Mouse (Mus musculus) MEL (cell line): ENCODE data around the gene Gm49416. TPM values are rescaled to one million over a fixed set of nuclear protein-coding genes. Genes with fewer than 3 reads are reported as not detected.

Experiments
- DNase-seq: peaks from one replicate; pipeline ENCODE4 v3.0.0; 2011; ENCODE audit warnings: low read depth, low spot score
- H3K27ac ChIP-seq: 2 replicates; pipeline ENCODE4 v1.5.1; 2012; ENCODE audit warnings: low read depth, mild to moderate bottlenecking, control low read depth, low read length, moderate library complexity; ENCODE audit not compliant: control insufficient read depth
- H3K27me3 ChIP-seq, 2 experiments: fragments of 150-350 bp in 1 of 2; sonication (generic) in 1 of 2; 2 replicates each; pipeline ENCODE4 v1.6.1; 2012; ENCODE audit warnings: low read length in 2 of 2, mild to moderate bottlenecking in 2 of 2, improper control_type of control experiment in 1 of 2, moderate library complexity in 1 of 2; ENCODE audit not compliant: insufficient read depth in 2 of 2, control insufficient read depth in 1 of 2
- H3K36me3 ChIP-seq, 2 experiments: 2 replicates each; pipeline ENCODE4 v1.6.1; 2012 to 2014; ENCODE audit warnings: low read length in 2 of 2, improper control_type of control experiment in 1 of 2, inconsistent platforms in 1 of 2, mild to moderate bottlenecking in 1 of 2; ENCODE audit not compliant: insufficient read depth in 2 of 2, control insufficient read depth in 1 of 2
- H3K4me1 ChIP-seq, 2 experiments: fragments of 150-350 bp in 1 of 2; sonication (generic) in 1 of 2; 2 replicates each; pipeline ENCODE4 v1.6.1; 2012; ENCODE audit warnings: low read length in 2 of 2, improper control_type of control experiment in 1 of 2, mild to moderate bottlenecking in 1 of 2; ENCODE audit not compliant: insufficient read depth in 2 of 2, control insufficient read depth in 1 of 2
- H3K4me3 ChIP-seq, 2 experiments: fragments of 150-350 bp in 1 of 2; sonication (generic) in 1 of 2; 2 replicates each; pipeline ENCODE4 v1.5.1; 2012; ENCODE audit warnings: low read depth in 2 of 2, low read length in 2 of 2, mild to moderate bottlenecking in 2 of 2, moderate library complexity in 2 of 2, control low read depth in 1 of 2, improper control_type of control experiment in 1 of 2; ENCODE audit not compliant: control insufficient read depth in 1 of 2, insufficient read depth in 1 of 2
- H3K79me2 ChIP-seq: 2 replicates; pipeline ENCODE4 v1.6.1; 2012; ENCODE audit warnings: mild to moderate bottlenecking, low read length, moderate library complexity; ENCODE audit not compliant: control insufficient read depth, poor library complexity, insufficient read depth
- H3K9ac ChIP-seq: 2 replicates; pipeline ENCODE4 v1.6.1; 2012; ENCODE audit warnings: low read depth, mild to moderate bottlenecking, control low read depth, low read length, moderate library complexity; ENCODE audit not compliant: control insufficient read depth, poor library complexity, severe bottlenecking
- H3K9me3 ChIP-seq: fragments of 150-350 bp; sonication (generic); replicated peaks from 2 replicates; pipeline ENCODE4 v1.6.1; 2012; ENCODE audit warnings: mild to moderate bottlenecking, low read length, improper control_type of control experiment, moderate library complexity; ENCODE audit not compliant: insufficient read depth
- BHLHE40 ChIP-seq: IDR thresholded peaks from 2 replicates; pipeline ENCODE4 v1.6.1; 2012; ENCODE audit warnings: low read depth, mild to moderate bottlenecking, inconsistent platforms, low read length, improper control_type of control experiment, borderline replicate concordance
- CHD1 ChIP-seq: IDR thresholded peaks from 2 replicates; pipeline ENCODE4 v1.6.1; 2012; ENCODE audit warnings: low read depth, mild to moderate bottlenecking, inconsistent platforms, low read length, improper control_type of control experiment
- CHD2 ChIP-seq: IDR thresholded peaks from 2 replicates; pipeline ENCODE4 v1.6.1; 2011; ENCODE audit warnings: low read length, improper control_type of control experiment
- E2F4 ChIP-seq: IDR thresholded peaks from 2 replicates; pipeline ENCODE4 v1.6.1; 2011; ENCODE audit warnings: low read depth, low read length, improper control_type of control experiment, borderline replicate concordance
- ELF1 ChIP-seq: IDR thresholded peaks from 2 replicates; pipeline ENCODE4 v1.6.1; 2014; ENCODE audit warnings: low read depth, mild to moderate bottlenecking, inconsistent platforms, low read length, improper control_type of control experiment, moderate library complexity
- GABPA ChIP-seq: IDR thresholded peaks from 2 replicates; pipeline ENCODE4 v1.6.1; 2012; ENCODE audit warnings: low read depth, mild to moderate bottlenecking, inconsistent platforms, low read length, improper control_type of control experiment, moderate library complexity
- HCFC1 ChIP-seq: IDR thresholded peaks from 2 replicates; pipeline ENCODE4 v1.6.1; 2012; ENCODE audit warnings: low read depth, mild to moderate bottlenecking, inconsistent platforms, low read length, improper control_type of control experiment, moderate library complexity
- JUND ChIP-seq: IDR thresholded peaks from 2 replicates; pipeline ENCODE4 v1.6.1; 2011; ENCODE audit warnings: low read depth, mild to moderate bottlenecking, improper control_type of control experiment, low read length
- MAZ ChIP-seq: IDR thresholded peaks from 2 replicates; pipeline ENCODE4 v1.6.1; 2012; ENCODE audit warnings: low read depth, mild to moderate bottlenecking, inconsistent platforms, low read length, improper control_type of control experiment
- MXI1 ChIP-seq: IDR thresholded peaks from 2 replicates; pipeline ENCODE4 v1.6.1; 2011; ENCODE audit warnings: mild to moderate bottlenecking, low read depth, low read length, improper control_type of control experiment
- NELFE ChIP-seq: IDR thresholded peaks from 2 replicates; pipeline ENCODE4 v1.6.1; 2011; ENCODE audit warnings: low read depth, low read length, improper control_type of control experiment
- POLR2A ChIP-seq, 2 experiments: IDR thresholded peaks; 2 replicates each; pipeline ENCODE4 v1.6.1; 2011 to 2012; ENCODE audit warnings: low read length in 2 of 2, mild to moderate bottlenecking in 2 of 2, control low read depth in 1 of 2, improper control_type of control experiment in 1 of 2, low read depth in 1 of 2, moderate library complexity in 1 of 2; ENCODE audit not compliant: control insufficient read depth in 1 of 2, insufficient read depth in 1 of 2, poor library complexity in 1 of 2
- RAD21 ChIP-seq: IDR thresholded peaks from 2 replicates; pipeline ENCODE4 v1.6.1; 2011; ENCODE audit warnings: mild to moderate bottlenecking, low read depth, low read length, improper control_type of control experiment
- RCOR1 ChIP-seq: IDR thresholded peaks from 2 replicates; pipeline ENCODE4 v1.6.1; 2012; ENCODE audit warnings: low read depth, mild to moderate bottlenecking, inconsistent platforms, low read length, improper control_type of control experiment
- TBP ChIP-seq: IDR thresholded peaks from 2 replicates; pipeline ENCODE4 v1.8.0; 2011; ENCODE audit warnings: low read depth, low read length, improper control_type of control experiment
- TCF12 ChIP-seq: IDR thresholded peaks from 2 replicates; pipeline ENCODE4 v1.6.1; 2014; ENCODE audit warnings: low read depth, mild to moderate bottlenecking, inconsistent platforms, low read length, improper control_type of control experiment, moderate library complexity
- ZNF384 ChIP-seq: IDR thresholded peaks from 2 replicates; pipeline ENCODE4 v1.6.1; 2012; ENCODE audit warnings: low read depth, mild to moderate bottlenecking, inconsistent platforms, low read length, improper control_type of control experiment
- polyA plus RNA-seq, 2 experiments: library from polyadenylated mRNA; stranded (reverse) in 1 of 2; unstranded in 1 of 2; fragments of >175 nt in 1 of 2; fragments of >200 nt in 1 of 2; gene quantifications; 2 replicates each; pipeline versions ENCODE4 v1.2.1 to v1.2.4; 2012; ENCODE audit warnings: low replicate concordance in 2 of 2, low read depth in 1 of 2; ENCODE audit not compliant: insufficient read length in 2 of 2, insufficient read depth in 1 of 2, missing spikeins in 1 of 2
- total RNA-seq: library from RNA; depleted of rRNA; stranded (reverse); fragments of 300-350 nt; gene quantifications from 2 replicates; pipeline ENCODE4 v1.2.3, GENCODE M21; 2012

The Gm49416 gene
- total and polyA plus RNA-seq, 3 experiments, result 0.77 to 31.2 TPM; not detected in 1

DNA sequence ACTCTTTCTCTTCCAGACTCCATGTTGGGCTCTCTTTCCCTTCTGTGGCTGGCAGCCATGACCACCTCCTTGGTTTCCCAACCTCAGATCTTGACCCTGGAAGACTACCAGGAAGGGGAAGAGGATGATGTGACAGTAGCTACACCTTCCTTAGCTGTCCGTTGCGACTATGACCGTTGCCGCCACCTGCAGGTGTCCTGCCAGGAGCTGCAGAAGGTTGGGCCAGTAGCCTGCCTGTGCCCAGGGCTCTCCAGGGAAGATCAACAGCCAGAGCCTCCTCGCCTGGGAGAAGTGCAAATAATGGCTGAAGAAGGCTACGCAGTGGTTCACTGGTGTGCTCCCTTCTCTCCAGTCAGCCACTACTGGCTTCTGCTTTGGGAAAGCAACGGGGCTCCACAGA lies 37.1 kb upstream of the Gm49416 start:
- H3K27ac ChIP-seq, result no peak overlapping the region
- DNase-seq, result no peak
- TF ChIP-seq CHD1 (no peak), POLR2A (IDR thresholded peaks at IDR 0.05; ENCODE audit: control insufficient read depth in 1 of 2, insufficient read depth in 1 of 2, low read depth in 1 of 2, low read length in 2 of 2, poor library complexity in 1 of 2) (no peak), BHLHE40 (no peak), TCF12 (no peak), HCFC1 (no peak), E2F4 (no peak)
- TF ChIP-seq, all 39 proteins: peak for 0
- Histone ChIP-seq H3K4me1 (no peaks in the 10 kb centered on the region), H3K36me3 (no peaks in the 10 kb centered on the region; a peak in 1 of 4 replicates), H3K9me3 (no peaks in the 10 kb centered on the region), H3K27me3 (no peaks in the 10 kb centered on the region), H3K4me3 (no peak overlapping the region), H3K79me2 (no peaks in the 10 kb centered on the region), H3K9ac (no peak overlapping the region)

DNA sequence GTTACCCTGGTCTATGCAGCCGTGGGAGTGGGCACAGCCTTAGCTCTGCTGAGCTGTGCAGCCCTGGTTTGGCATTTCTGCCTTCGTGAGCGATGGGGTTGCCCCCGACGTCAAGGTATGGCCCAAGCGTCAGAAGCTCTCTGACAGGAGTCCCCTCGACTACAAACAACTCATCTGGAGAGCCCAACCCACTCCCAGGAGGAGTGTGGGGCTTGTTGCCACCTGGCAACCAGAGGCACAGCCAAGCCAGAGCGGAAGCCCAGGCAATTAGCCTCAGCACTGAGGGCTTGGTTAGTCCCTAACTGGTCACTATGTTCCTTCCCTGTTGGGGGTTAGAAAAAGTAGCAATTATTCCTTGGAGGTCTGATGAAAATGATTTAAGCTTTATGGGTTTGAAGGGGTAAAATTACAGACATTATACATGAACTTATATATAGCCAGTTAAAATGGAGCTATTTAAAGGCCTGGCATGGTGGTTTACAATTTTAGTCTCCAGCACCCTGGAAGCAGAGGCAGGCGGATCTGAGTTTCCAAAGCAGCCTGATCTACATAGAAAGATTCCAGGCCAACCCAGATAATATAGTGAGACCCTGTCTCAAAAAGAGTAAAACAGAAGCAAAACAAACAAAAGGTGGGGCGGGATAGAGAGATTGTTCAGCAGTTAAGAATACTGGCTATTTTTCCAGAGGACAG lies 36.3 kb upstream of the Gm49416 start:
- TF ChIP-seq TBP (no peak), CHD1 (no peak), ELF1 (no peak), MXI1 (no peak), MAZ (no peak), NELFE (no peak), RAD21 (no peak), RCOR1 (no peak), BHLHE40 (no peak), HCFC1 (no peak), CHD2 (no peak), GABPA (no peak), ZNF384 (no peak), JUND (no peak)
- Histone ChIP-seq H3K4me3 (no peak overlapping the region), H3K27me3 (no peaks in the 10 kb centered on the region), H3K4me1 (no peaks in the 10 kb centered on the region), H3K9me3 (no peaks in the 10 kb centered on the region), H3K79me2 (no peaks in the 10 kb centered on the region), H3K27ac (no peak overlapping the region), H3K36me3 (no peaks in the 10 kb centered on the region), H3K9ac (no peak overlapping the region)
- no peak for DNase-seq
